Mouse (Mus musculus): Measurements from ENCODE around the gene Sh3pxd2a.
A peak's percentile ranks its signal among the peaks of the same experiment; 100 is the strongest.

Sh3pxd2a gene

DNA sequence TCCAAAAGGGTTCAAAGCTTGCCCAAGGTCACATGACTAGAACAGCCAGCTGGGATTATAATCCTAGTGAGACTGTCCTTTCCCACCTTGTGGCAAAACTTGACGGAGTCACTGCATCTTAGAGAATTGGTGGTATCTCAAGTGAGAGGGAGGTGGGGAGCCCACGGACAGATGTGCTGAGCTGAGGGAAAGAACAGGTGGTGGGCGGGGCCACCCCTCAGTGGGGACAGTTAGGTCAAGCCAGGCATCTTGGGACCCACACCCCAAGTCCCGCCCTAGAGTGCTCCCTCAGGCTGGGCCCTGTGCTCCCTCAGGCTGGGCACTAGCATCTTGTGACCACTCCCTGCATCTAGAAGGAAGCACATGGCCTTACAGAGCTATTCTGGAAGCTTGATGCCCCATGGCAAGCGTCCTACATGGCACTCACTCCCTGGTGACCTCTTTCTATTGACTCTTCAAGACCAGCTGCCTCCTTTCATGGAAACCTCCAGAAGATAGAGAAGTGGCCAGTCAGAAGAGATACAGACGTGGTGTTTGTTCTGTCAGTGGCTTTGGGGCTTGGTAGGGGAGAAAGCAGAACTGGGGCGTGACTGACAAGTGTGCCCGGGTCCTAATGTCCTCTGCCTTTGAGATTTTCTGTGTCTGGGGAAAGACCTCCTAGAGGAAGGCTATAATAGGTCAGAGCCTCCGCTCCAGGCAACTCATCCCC lies 24.3 kb downstream of the Sh3pxd2a start:
- DNase-seq (ENCODE audit: low read depth), result no peak

DNA sequence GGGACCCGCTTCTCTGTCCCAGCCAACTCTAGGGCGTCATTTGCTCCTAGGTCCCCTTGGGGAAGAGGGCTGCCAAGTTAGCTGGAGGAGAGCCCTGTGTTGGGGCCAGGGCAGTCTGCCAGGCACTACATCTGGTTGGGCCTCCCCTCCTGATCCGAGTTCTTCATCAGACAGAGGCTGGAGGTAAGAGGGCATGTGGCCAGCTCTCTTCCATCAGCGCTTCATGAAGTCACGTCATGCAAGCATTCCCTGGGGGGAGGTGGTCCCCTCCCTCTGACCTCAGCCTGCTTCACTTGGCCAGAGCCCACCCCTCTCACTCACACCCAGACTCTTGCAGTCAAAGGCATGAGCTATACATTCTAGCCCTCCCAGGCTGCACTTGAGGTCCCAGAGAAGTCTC lies 25.8 kb downstream of the Sh3pxd2a start:
- no peak for DNase-seq (ENCODE audit: low read depth)

DNA sequence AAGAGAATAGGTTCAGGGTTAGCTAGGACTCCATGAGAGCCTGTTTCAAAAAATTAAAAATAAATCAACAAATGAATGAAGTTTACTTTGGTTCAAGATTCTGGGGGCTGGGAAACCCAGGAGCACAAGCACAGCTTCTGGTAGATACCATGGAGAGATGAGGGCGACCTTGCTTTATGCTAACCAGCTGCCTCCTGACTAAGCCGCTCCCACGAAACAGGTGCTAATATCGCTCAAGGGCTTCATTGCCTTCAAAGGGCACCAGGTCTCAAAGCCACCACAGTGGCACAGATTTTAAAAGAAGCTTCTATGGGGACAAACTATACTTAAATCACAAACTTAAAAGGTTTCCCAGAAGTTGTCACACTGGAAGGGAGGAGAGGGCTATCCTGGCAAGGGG lies 27.2 kb downstream of the Sh3pxd2a start:
- no peak for DNase-seq (ENCODE audit: low read depth)

DNA sequence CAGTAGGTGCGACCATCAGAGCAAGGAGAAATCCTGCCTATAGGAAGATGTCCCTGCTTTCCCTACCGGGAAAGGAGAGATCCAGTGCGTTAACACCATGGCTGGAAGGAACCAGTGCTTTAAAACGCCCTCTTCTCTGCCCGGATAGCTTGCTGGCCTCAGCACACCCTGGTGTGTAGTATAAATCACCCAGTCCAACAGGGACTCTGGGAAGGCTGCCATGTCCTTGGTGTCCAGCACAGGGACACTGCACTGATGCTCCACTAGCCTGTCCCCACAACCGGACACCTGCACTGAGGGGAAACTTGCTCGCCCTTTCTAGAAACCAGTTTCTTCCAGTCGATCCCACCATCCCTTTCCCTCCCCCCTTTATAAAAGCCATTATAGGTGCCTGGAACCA lies 28.0 kb downstream of the Sh3pxd2a start:
- no peak for DNase-seq (ENCODE audit: low read depth)

DNA sequence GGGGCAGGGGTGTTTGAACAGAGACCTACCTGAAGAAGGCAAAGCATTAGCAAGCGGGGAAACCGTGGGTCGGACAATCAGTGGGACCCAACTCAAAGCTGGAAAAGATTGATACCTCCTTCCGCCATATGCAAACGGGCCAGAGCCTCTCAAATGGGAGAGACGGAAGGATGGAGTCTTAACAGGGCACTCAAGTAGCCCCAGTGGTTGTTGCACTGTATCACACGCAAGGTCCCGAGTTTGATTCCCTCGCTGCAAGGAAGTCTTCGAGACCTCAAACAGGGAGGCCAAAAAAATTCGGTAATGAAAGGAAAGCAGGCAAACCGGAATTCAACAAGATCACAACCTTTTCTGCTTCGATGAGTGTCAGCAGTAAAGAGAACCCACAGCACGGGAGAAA lies 29.5 kb downstream of the Sh3pxd2a start:
- DNase-seq (ENCODE audit: low read depth), result no peak

DNA sequence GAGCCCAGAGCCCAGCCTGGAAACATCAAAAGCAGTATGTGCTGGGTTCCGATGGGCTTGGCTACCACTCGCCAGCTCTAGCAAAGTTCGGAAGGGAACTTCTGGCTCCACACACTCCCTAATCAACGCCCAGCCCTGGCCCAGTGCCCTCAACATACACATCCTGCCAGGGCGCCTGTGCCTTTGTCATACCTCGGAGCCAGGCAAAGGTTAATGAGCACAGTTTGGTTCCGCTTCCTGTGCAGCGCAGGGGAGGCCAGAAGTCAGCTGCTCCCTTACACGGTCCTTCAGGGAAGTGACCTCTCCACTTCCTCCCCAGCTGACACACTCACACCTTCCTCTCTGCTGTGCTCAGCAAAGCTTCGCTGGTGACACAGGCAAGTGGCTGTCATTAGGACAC lies 31.9 kb downstream of the Sh3pxd2a start:
- DNase-seq (ENCODE audit: low read depth), result peak; percentile 63

DNA sequence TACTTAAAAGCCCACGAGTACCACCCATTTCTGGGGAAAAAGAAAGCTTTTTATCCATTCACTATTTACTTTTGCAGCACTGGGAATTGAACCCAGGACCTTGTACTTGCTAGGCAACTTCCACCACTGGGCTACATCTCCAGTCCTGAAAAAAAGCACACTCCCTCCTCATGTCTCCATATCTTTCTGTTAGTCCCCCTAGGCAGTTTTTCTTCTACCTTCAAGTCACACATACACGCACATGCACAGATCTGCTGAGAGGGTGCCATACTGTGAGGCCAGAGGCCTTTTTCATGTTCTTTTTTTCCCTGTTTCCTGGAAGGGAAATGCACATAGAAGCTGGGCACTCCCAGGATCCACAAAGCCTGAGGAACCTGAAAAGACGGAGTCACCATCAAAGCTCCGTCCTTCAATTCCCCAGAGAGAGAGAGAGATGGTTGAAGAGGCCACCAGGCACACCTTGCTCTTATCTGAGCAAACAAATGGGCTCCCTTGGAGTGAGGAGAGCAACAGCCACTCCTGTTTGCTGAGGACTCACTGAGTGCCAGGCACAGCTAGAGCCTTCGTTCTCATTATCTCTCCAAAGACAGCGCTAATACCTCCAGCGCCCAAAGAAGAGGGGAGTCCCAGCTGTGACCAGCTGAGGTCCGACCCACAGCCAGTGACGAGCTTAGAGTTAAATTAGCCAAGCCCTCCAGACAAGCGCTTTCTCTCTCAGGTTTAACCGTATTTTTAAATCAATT lies 32.8 kb downstream of the Sh3pxd2a start:
- DNase-seq (ENCODE audit: low read depth), result no peak

DNA sequence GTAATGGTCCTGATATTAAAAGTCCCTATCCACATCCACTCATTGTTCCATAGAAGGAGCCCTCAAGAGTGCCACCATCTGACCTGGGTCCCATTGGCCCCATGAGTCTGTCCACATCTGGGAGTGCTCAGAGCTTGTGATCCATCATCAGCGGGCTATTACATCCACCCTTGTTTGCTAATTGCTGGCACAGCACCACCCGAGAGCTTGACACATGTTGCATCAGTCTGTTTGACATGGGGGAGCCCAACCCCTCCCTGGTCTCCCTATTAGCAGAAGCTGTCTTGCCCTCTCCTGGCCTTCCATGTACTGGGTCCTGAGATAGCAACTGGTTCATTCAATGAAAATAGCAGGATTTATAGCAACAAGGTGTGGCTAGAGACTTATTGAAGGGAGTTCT lies 34.0 kb downstream of the Sh3pxd2a start:
- DNase-seq (ENCODE audit: low read depth), result no peak

DNA sequence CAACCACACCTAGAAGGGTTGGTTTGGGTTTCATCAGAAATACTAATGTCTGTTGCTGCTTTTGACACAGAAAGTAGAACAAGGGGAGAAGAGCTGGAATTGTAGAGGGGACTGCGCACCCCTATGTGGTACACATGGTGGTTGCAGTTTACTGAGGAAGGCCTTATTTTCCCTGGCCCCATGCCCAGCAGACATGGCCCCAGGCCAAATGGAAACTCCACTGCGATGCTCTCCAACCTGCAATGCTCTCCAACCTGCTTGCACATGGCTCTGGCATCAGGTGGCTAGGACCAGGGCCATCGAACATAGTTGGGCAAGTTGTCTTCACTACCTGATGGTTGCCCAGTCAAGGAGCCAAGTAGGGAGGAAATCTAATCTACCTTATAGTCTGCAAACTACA lies 35.0 kb downstream of the Sh3pxd2a start:
- no peak for DNase-seq (ENCODE audit: low read depth)

DNA sequence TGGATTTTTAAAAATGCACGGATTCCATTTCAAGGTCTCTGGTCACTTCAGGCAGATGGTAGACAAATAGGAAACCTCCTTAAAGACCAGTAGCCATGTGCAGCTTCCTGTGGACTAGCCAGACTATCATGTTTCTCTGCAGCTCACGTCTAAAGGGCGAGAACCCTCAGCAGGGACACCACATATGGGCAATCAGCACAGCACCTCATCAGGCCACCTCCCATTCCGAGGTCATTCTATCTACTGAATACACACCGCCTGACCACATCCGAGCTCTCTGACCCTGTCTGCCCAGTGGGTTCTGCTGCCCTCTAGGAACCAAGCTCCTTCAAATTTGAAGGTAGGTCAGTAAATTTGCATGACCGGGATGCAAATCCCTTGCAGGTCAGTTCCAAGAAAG lies 35.4 kb downstream of the Sh3pxd2a start:
- peak; percentile 92 for DNase-seq (ENCODE audit: low read depth)

DNA sequence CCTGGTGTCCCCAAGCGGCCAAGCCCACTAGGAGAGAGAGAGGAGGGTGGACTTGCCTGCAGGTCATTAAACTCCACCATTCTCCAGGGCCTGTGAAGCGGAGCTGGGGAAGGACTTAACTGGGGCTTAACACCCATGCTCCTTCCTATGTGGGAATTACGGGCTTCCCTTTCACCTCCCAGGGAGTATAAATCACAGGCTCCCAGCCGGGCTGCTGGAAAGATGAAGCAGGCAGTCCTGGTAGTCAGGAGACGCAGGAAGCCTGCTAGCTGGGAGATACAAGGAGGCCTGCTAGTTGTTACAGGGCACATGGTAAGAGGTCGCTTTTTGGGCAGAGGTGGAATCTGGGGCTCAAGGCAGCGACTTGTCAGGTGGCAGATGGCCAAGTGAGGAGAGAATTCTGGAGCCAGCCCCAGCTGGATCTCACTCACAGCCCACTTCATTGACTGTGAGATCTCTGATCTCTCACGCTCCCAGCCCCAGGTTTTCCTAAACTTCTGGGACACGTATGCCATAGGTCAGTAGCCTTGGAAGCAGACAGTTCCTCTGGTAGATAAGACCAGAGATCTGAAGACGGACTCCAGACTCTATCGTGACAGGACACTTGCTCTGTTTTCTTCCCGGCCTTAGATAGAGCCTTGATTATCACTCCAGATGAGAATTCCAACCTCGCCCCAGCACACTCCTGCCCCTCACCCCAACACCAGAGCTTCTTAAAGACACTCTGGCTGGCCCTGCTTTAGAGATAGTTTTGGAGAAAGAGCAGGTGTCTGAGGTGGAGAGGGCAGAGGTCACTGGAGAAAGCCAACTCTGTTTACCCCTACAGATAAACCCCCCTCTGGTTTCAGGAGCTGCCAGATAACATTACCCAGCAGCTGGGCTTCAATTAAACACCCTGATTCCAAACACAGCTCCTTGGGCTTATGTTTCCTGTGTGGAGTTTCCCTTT lies 36.1 kb downstream of the Sh3pxd2a start:
- no peak for DNase-seq (ENCODE audit: low read depth)

DNA sequence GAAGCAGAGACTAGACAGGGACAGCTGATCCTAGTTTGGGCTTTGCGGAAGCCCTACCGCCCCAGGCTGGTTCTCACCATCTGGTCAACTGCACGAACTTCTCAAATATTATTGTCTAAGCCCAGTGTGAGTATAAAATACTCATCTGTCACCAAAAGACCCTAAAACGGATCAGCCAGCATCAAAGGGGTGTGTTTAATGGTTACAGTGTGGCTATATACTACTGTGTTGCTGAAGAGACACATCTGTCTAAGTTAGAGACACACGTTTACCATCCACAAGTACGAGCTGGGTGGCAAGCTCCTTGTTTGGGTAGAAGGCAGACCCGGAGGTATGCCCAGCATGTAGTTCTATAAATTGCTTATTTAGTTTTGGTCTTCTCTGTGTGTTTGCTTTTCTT lies 40.6 kb downstream of the Sh3pxd2a start:
- no peak for DNase-seq (ENCODE audit: low read depth)

DNA sequence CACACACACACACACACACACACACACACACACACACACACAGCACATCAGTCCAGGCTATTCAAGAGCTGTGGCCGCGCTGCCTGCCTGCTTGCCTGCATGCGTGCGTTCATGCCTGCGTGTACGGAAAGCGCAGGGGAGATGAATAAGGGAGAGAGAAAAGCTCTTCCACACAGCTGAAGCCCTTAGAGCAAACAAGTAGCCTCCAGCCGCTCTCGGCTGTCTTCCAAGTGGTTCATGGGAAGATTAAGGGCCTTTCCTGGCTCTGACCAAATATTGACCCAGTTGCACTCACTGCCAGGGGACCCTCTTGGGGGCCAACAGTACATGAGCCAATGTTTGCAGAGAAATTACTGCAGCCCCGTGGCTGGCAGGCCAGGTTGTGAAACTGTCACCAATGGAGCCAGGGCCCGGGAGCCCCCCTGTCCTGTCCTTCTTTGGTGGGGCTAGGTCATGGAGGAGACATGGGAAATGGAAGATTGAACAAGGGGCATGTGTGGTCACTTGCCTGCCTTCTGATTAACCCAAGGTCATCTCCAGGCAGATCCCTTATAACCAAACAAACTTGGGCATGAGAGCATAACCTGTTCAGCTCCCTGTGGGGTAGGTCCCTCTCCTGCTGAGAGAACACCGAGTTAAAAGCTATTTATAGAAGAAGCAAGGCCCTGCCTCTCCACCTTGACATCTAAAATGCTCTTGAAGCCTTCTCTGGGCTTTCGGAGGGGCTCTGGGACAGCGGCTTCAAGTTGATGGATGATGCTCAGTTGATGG lies 42.9 kb downstream of the Sh3pxd2a start:
- DNase-seq (ENCODE audit: low read depth), result no peak

DNA sequence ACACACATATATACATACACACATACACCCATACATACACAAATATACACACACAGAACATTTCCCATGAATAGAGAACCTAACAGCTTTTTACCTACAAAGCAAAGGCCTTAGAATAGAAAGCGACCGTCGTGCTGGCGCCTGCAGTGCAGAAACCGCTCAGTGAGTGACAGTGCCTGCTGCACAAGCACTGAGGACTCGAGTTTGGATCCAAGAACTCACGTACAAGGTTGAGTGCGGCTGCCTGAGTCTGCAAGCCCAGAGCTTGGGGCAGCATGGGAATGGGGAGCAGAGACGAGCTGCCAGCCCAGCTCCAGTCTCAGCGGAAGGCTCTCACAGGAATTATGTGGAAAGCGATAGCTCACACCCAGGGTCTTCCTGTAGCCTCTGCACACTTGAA lies 43.7 kb downstream of the Sh3pxd2a start:
- no peak for DNase-seq (ENCODE audit: low read depth)

DNA sequence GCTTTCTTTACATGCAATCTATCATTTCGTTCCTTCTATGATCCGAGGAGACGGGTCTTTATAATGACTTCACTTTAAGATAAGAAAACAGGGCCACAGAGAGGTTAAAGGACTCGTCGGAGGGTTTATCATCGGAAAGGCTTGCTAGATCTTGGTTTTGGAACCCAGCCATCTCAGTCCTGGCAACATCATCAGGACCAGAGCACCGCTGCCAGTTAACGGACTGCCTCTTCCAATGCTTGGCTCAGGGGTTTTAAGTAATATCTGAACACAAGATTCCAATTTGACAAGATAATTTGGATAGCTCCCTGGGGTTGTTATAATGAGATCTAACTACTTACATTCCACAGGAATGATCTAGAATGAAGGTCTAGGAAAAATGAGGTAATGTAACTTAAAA lies 45.0 kb downstream of the Sh3pxd2a start:
- DNase-seq (ENCODE audit: low read depth), result no peak

DNA sequence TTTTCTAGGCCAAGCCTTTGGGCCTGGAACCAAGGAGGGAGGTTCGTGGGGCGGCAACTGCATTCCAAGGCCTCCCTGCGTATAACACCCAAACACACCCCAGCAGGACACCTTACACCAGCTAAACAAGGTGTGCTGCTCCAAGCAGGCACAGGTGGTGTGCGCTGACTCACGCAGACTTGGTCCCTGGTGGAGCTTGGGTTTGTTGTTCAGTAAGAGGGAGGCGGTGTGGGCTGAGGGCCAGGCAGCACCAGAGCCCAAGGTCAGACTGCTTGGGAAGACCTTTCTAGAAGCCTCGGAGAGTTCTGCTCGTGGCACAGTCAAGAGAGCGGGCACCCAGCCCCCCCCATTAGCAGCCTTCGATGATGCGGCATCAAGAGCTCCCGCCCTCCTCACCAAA lies 48.0 kb downstream of the Sh3pxd2a start:
- DNase-seq (ENCODE audit: low read depth), result no peak

DNA sequence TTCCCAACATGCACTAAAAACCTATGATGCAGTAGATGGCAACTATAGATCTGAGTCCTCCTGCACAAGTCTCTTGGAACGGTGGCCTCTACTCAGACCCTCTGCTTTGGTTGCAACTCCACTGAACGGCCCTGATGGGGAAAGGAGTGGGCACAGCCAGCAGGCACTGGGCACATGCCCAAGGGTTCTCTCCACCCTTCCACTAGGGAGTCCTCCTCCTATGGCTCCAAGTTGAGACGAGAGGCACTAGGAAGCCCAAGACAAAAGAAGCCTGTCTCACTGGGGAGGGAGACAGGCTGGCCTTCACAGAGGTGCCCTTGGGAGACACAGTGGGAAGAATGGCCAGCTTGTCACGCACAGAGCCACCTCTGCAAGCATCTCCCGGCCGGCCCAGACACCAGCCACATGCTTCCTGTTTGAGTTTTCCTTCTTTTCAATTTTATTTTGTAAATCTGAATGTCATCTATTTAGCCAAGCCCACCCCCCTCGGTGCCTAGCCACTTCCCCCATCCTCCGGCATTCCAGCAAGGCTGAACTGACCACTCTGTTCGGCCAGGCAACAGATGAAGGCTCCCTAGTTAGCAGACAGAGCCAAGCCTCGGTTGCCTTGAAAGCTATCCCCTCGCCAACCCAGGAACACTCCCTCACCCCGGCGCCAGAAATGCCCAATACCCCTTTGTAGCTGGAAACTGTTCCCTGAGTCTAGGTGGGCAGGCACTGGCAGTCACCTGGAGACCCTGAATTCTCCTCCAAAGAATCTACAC lies 49.9 kb downstream of the Sh3pxd2a start:
- no peak for DNase-seq (ENCODE audit: low read depth)

DNA sequence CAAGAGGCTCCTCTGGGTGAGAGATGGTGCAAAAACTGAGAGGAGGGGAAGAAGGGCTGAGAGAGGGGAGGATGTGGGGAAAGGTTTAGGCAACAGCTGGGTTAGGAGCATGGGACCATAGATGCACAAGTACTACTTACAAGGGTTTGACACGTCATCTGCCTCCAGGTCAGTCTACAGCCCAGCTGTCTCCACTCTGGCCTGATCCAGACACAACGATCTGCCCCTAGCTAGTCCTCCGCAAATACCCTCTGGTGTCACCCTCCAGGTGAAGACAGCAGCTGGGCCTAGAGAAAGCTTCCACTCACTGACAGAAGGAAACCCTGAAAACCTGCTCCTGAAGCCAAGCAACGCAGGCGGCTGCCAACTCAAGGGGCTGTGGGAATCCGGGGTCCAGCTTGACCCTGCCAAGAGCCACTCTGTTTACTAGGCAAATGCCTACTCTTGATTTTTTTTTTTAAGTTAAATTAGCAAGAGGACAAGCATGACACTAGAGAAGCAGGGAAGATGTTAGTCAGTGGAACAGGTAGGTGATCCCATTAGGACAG lies 50.7 kb downstream of the Sh3pxd2a start:
- DNase-seq (ENCODE audit: low read depth), result no peak

DNA sequence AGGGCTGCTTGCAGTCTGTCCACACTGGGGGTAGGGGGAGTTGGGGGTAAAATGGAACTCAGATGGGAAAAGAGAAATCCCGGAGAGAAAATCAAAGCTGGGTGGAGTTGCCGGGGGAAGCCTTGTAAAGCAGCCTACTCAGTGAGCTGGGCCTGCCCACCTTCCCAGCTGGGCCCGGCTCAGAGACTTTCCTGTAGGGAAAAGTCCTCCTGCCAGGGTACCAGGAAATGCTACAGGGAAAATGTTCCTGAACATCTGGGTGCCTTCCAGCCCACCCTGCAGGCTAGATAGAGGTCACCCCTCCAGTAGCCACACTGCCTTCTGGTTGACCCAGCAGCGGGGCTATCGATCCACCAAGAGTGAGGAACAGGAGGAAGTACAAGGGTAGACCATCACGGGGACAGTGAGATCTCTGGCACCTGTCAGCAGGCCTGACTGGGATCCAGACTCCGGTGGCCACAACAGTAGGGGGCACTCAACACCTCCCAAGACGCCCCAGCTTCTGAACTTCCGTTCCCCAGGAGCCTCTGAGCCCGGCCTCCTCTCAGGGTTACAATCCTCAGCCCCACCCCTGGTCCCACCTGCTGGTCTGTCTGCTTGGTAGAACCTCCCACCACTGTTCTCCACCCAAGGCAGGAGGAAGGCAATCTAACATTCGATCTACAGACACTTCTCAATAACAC lies 51.5 kb downstream of the Sh3pxd2a start:
- DNase-seq (ENCODE audit: low read depth), result no peak

DNA sequence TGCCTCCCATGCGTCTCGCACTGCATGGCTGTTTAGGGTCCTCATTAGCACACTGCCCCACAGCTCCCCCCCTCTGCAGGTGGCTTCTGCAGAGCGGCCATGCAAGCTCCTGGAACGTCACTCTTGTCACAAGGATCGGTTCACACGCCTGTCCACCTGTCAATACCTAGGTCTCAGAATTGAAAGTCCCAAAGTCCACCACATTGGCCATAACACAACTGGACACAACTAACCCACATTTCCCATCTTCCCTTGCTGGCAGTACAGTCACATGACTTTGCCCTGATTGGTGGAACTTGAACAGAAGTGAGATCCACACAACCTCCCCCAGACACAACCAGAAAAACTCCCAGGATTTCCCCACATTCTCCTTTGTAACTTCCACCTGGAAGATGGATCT lies 53.9 kb downstream of the Sh3pxd2a start:
- no peak for DNase-seq (ENCODE audit: low read depth)
